Mouse (Mus musculus): ENCODE data around the gene Angptl2.

The Angptl2 gene

DNA sequence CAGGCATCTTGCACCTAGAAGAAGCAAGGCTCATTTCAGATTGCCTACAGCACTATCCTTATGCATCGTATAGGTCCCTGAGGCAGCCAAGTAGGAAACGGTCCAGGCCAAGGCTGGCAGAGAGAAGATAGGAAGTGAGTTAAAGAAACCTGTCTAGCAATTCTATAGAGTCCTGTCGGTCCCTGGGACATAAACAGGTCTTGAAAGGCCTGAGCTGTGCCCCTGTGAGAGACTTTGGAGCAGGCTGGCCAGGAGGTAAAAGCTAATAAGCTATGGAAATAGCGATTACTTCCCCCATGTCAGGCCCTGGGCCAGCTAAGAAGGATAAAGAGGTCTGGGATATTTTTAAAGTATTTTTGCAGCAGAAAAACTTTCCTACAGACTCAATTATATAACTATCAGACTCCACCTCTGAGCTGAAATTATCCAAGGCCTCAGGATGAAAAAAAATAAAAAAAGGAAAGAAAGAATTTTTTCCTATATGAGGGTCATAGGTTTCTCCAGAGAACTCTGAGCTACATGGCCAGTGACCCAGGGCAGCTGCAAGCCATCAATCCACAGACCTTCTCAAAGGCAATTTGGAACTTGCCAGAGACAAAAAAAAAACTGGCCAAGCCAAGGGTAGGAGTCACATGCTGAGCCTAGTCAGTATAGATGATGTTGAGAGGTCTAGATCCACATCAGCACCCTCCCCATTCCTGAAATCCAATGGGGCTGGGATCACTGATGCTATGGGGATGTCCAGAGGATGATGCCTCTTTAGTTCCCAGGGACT is 57.0 kb downstream of the Angptl2 start:
- no peak for DNase-seq

DNA sequence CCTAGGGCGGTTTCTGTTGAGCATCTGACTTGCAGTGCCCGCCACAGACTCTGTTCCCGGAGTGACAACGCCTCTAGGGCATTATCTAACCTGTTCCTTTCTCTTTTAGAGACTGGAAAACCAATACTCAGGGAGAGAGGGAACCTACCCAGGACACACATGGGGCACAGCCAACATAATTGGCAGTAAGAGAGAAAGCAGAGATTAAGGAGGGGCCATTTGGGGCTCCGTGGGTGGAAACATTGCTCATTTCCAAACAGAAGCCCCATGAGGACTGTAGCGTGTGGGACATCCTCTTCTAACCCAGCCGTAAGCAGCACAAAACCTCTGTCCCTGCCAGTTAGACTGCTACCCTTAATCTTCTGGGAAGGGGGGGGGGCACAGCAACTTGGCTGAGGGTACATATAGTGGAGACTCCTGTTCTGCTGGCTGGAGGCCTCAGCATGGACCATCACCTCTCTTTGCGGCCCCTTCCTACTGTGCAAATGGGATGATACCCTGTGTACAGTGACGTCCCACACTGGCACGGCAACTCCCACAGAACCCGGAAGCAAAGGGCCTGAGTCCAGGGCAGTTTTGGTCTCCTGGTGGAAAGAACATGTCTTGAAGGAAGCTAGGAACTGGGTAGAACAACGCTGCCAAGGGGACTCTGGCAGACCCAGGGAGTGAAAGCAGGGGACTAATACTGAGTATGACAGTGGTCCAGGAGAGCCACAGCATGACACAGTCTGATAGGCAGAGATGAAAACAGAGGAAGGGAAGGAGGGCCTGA is 59.0 kb downstream of the Angptl2 start:
- no peak for DNase-seq

DNA sequence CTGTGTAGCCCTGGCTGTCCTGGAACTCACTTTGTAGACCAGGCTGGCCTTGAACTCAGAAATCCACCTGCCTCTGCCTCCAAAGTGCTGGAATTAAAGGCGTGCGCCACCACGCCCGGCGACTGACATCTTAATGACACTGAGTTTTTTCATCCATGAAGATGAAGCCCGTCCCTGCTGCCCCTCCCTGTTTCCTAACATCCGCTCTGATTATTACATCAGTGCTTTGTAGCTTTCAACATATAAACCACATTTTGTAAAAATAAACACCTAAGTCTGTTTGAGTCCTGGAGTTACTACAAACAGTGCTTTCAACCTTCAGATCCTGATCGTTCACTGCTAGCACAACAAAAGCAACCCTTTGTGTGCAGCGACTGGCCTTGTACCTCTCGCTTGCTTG is 63.9 kb downstream of the Angptl2 start:
- no peak for DNase-seq

DNA sequence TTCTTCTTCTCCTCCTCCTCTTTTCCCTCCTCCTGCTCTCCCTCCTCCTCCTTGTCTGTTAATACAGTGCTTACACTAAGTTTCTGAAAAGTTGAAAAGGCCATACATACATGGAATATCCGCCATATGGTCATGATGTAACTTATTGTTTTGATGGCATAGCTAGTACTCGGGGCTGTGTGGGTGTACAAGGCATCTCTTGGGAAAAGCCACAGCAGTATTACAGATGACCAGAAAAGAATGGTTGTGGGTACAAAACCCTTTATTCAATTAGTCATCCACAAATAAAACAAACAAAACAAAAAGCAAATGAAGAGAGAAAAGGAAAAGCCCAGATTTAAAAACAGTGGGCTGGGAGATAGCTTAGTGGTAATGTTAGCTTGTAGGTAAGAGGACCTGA is 64.7 kb downstream of the Angptl2 start:
- DNase-seq = no peak

DNA sequence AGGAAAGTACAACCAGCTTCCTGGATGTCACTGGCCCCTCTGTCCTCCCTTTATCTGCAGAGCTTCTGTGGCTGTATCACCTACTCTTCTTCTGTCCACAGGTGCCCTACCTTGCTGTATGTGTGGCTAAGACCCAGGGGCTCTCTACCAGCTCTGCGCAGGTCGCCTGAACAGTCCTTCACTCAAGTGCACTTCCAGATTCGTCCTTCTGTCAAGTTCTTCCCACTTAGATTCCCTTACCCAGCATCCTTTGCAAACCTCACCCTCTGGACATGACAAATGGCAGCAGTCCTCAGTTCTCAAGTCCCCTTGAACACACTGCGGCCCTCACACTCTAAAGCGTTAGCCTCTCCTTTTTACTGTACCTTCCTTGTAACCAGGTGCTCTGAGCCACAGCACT is 65.9 kb downstream of the Angptl2 start:
- DNase-seq = no peak

DNA sequence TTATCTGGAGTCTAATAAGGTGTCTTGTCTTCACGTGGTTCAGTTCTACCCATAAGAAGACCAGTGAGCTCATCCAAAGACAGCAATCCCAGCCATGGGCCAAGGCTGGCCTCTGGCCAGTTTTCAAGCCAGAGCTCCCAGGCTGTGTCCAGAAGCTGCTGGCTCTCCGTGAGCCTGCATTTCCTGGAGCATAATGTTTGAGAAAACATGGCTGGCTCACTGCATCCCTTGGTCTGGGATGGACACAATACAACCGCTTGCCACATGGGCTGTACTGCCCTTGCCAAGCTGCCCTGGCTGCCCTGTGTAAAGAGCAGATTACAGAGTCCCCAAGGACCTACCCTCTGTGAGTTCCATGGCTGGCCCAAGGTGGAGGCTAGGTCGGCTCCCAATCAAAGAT is 67.0 kb downstream of the Angptl2 start:
- peak; percentile 74 for DNase-seq

DNA sequence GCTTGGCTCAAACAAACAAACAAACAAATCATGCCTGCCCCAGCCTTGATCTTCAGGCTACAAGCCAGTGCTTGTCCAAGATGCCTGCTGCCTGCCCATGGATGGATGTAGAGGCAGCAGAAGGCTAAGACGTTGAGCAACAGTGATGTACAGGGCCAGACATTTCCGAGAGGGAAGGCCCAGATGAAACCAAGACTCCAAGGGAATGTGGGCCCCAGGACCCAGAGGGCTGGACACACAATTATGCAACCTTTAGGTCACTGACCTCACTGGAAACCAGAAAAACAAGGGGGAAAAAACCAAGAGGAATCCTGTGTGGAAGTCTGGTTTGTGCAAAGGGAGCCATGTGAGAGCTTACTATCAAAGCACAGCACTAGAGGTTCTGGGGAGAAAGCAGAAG is 67.8 kb downstream of the Angptl2 start:
- DNase-seq = no peak

DNA sequence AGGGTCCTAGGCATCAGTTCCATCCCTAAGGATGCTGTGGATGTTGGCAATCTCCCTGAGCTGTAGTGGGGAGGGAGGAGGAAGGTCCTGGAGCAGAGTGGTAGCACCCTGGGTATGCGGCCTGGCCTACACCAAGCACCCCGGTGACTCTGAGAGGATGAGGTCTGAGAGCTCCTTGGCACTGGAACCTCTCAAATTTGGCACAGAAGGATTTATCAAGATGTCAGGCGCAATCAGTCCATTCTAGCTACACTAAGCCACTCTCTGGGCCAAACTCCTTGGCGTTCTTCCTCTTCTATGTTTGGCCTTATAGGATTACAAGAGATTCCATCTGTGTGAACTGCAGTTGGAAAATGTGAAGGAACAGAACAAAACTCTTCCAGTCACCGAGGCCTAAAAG is 73.0 kb downstream of the Angptl2 start:
- DNase-seq = peak; percentile 61

DNA sequence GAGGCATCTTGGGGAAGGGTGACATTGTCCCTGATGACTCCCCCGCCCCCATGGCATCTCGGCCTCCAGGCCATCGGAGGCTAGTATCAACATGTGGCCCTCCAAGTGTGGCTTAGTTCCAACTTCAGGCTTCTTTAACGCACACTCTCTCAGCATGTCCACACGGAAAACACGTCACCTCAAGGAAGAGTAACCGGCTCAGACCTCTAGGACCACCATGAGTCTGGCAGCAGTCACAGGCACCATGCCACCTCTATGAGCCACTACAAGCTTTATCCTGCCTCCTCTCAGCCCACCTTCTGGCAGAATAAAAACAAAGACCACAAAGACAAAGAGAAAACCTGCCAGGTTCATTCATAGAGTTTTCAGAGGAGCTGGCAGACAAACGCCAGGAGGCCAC is 74.6 kb downstream of the Angptl2 start:
- no peak for DNase-seq

DNA sequence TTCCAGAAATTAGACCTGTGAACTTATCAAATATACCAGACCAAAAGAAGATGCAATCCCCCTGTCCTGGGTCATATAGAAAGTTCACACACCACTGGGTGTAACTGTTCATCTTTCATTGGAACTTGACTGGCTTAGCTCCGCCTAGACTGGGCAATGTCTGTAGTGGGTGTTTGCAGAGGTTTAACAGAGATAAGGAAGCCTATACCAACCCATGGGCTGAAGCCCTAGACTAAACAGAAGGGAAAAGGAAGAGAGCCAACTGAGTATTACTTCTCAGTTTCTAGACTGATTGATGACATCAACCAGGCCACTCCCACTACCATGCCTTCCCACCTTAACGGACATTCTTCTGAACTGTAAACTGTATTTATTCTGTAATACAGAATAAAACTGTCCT is 76.2 kb downstream of the Angptl2 start:
- no peak for DNase-seq

DNA sequence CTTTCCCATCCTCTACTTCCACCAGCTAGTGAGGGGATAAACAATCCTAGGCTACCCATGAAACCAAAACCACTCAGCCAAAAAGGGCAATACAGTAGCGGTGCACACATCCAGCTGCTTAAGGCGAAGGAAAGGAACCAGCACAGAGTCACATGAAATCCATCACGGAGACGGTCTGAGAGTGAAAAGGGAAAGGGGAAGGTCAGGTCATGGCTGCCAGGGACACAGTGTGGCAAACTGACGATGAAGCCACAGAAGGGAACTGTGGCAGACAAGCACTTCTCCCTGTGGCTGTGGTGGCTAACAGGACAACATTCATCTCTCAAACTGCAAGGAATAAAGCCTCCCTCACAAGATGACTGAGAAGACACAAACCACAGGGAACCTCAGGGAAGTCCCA is 79.2 kb downstream of the Angptl2 start:
- DNase-seq = no peak
